Mouse (Mus musculus) neural tube, embryonic 15.5 days (tissue): ENCODE measurements at regions not wholly inside any gene's neighbourhood (a gene's known extent, or its start where the extent isn't known, plus 50 kb on each side); places are given as distances from the start of the nearest gene placed in this dataset. TPM values are rescaled to one million over a fixed set of nuclear protein-coding genes. Genes with fewer than 3 reads are reported as not detected.

ENCODE experiments used
- ATAC-seq: fragments of 200-750 bp; cut with Nextera tagmentation; 2 replicates; pipeline ENCODE4 v1.8.0; 2017; ENCODE audit warnings: mild to moderate bottlenecking, moderate TSS enrichment, moderate library complexity; ENCODE audit not compliant: low FRiP score
- H3K27ac ChIP-seq: fragments of 300-500 bp; sonication (generic); replicated peaks from 2 replicates; pipeline ENCODE4 v1.5.1; 2015; ENCODE audit warnings: mild to moderate bottlenecking, inconsistent platforms
- H3K27me3 ChIP-seq: fragments of 300-500 bp; sonication (generic); replicated peaks from 2 replicates; pipeline ENCODE4 v1.6.1; 2015; ENCODE audit warnings: inconsistent platforms
- H3K36me3 ChIP-seq: fragments of 300-500 bp; sonication (generic); 2 replicates; pipeline ENCODE4 v1.6.1; 2015; ENCODE audit warnings: inconsistent platforms
- H3K4me1 ChIP-seq: fragments of 300-500 bp; sonication (generic); 2 replicates; pipeline ENCODE4 v1.6.1; 2015; ENCODE audit warnings: inconsistent platforms
- H3K4me2 ChIP-seq: fragments of 300-500 bp; sonication (generic); 2 replicates; pipeline ENCODE4 v1.6.1; 2015; ENCODE audit warnings: inconsistent platforms, mild to moderate bottlenecking, moderate library complexity
- H3K4me3 ChIP-seq: fragments of 300-500 bp; sonication (generic); replicated peaks from 2 replicates; pipeline ENCODE4 v1.5.1; 2015; ENCODE audit warnings: mild to moderate bottlenecking, inconsistent platforms
- H3K9ac ChIP-seq: fragments of 300-500 bp; sonication (generic); replicated peaks from 2 replicates; pipeline ENCODE4 v1.6.1; 2015; ENCODE audit warnings: mild to moderate bottlenecking, inconsistent platforms
- H3K9me3 ChIP-seq: fragments of 300-500 bp; sonication (generic); replicated peaks from 2 replicates; pipeline ENCODE4 v1.6.1; 2016; ENCODE audit warnings: inconsistent platforms
- WGBS: fragments of 180-500 bp; shearing (Covaris S2); methylation state at CpG from one replicate; pipeline ENCODE4 v1.1.7; 2015; ENCODE audit warnings: mixed read lengths; 5-methylcytosine and 5-hydroxymethylcytosine counted together
- microRNA-seq: library from miRNA; unstranded; fragments of <30 nt; microRNA quantifications from one replicate; pipeline ENCODE4, GENCODE M21; 2017

DNA sequence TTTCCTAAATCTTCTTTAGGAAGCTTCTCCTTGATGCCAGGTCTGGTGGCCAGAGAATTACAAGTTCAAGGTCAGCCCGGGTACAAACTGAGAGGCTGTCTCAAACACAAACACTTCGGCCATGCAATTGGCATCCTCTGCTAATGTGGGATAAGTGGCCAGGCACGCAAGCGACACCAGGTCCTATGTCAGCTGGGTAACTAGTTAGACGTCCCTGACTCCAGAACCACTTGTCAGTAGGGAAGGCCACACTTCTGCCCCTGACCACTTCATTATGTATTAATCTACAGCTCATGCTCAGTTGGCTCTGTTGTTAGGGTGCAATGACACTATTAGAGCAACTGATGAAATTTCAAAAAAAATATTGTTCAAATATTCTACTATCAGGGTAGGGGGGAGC, 149.5 kb upstream of the Tshz3 start:
- Histone ChIP-seq H3K9me3 (no peaks in the 10 kb centered on the region), H3K9ac (no peak overlapping the region), H3K4me2 (no peak overlapping the region), H3K36me3 (no peaks in the 10 kb centered on the region), H3K4me1 (0 out of 2 replicates have a peak, but pooled peaks cover 5% of the 10 kb centered on the region), H3K27ac (no peak overlapping the region), H3K4me3 (no peak overlapping the region), H3K27me3 (no peaks in the 10 kb centered on the region)
- no peak for ATAC-seq
- WGBS, result 85% methylated on average over 5 of the region's 5 CpGs

DNA sequence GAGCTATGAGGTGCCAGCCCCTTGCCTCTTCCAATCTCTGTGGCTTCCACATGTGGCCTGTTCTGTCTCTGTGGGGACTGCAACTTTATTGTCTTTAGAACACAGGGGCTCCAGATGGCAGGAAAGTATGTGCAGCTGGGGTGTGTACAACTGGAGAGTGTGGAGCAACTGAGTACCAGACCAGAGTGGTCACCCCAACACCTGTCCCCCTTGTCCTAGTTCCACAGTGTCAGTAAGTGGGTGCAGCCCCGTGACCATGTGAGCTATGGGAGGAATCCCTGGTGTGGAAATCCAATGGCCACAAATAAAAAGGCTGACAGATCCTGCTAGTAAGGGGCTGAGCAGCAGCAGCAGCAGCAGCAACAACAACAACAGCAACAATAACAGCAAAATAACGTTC, 126.9 kb upstream of the Tshz3 start:
- H3K4me3 ChIP-seq, result no peak overlapping the region
- H3K4me2 ChIP-seq, result no peak overlapping the region
- ATAC-seq, result no peak
- H3K27me3 ChIP-seq, result no peaks in the 10 kb centered on the region
- WGBS, result 67% methylated on average over 2 of the region's 2 CpGs
- no peak overlapping the region for H3K9ac ChIP-seq
- H3K27ac ChIP-seq, result no peak overlapping the region
- H3K9me3 ChIP-seq, result no peaks in the 10 kb centered on the region
- H3K36me3 ChIP-seq, result no peaks in the 10 kb centered on the region
- H3K4me1 ChIP-seq, result no peaks in the 10 kb centered on the region

DNA sequence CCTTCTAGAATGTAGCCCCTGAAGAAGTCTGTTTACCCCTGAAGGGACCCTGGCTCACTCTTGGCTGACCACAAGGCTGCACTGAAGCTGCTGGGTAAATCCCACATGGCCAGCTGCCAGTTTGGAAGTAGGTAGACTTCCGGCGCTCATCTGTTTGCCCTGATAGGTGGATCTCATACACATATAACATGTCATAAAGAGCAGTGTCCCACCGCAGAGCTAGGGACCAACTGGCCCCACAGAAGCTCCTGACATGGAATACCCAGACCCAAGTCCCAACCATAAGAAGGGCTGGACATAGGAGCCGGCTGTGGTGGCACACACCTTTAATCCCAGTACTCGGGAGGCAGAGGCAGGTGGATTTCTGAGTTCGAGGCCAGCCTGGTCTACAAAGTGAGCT, 115.8 kb upstream of the Tshz3 start:
- no peak overlapping the region for H3K27ac ChIP-seq
- no peak overlapping the region for H3K4me2 ChIP-seq
- no peak overlapping the region for H3K4me3 ChIP-seq
- no peaks in the 10 kb centered on the region for H3K9me3 ChIP-seq
- no peak for ATAC-seq
- H3K27me3 ChIP-seq, result no peaks in the 10 kb centered on the region
- H3K36me3 ChIP-seq, result no peaks in the 10 kb centered on the region
- H3K4me1 ChIP-seq, result no peaks in the 10 kb centered on the region
- WGBS, result 98% methylated on average over 6 of the region's 6 CpGs
- no peak overlapping the region for H3K9ac ChIP-seq

DNA sequence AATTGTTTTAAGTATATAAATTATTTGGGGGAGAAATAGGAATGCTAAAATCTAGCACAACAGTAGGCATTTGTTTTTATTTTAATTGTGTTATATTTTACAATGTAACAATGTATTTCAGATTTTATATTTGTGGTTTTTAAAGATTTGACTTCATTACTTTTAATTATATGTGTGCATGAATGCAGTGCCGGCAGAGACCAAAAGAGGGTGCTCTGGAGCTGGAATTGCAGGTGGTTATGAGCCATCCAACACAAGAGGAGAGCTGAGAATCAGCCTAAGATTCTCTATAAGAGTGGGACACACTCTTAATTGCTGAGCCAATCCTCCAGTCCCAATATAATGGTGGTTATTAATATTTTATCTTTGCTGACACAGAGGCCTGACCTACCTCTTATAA, 112.9 kb upstream of the Tshz3 start:
- Histone ChIP-seq H3K4me3 (no peak overlapping the region), H3K9me3 (no peaks in the 10 kb centered on the region), H3K36me3 (no peaks in the 10 kb centered on the region), H3K9ac (no peak overlapping the region), H3K4me2 (no peak overlapping the region), H3K4me1 (no peaks in the 10 kb centered on the region), H3K27ac (no peak overlapping the region), H3K27me3 (no peaks in the 10 kb centered on the region)
- no peak for ATAC-seq
- 72% methylated on average over 1 of the region's 1 CpGs for WGBS

DNA sequence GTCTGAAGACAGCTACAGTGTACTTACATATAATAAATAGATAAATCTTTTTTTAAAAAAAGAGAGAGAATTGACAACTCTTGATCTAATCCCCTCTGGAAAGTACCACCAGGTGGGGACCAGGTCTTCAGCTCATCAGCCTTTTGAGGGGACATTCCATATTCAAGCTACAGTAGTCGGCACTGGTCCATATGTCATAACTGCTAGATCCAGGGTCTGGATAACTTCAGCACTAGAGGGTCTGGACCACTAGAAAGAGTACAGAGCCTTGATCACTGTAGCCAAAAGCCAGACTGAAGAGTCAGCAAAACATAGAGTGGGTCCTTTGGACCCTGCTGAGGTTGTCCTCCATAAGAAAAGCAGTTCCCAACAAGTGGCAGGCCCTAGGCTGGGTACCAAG, 106.4 kb upstream of the Tshz3 start:
- 97% methylated on average over 1 of the region's 1 CpGs for WGBS
- H3K36me3 ChIP-seq, result no peaks in the 10 kb centered on the region
- H3K4me1 ChIP-seq, result no peaks in the 10 kb centered on the region
- ATAC-seq, result no peak
- no peak overlapping the region for H3K4me2 ChIP-seq
- H3K27me3 ChIP-seq, result no peaks in the 10 kb centered on the region
- H3K4me3 ChIP-seq, result no peak overlapping the region
- no peak overlapping the region for H3K9ac ChIP-seq
- no peaks in the 10 kb centered on the region for H3K9me3 ChIP-seq
- H3K27ac ChIP-seq, result no peak overlapping the region

DNA sequence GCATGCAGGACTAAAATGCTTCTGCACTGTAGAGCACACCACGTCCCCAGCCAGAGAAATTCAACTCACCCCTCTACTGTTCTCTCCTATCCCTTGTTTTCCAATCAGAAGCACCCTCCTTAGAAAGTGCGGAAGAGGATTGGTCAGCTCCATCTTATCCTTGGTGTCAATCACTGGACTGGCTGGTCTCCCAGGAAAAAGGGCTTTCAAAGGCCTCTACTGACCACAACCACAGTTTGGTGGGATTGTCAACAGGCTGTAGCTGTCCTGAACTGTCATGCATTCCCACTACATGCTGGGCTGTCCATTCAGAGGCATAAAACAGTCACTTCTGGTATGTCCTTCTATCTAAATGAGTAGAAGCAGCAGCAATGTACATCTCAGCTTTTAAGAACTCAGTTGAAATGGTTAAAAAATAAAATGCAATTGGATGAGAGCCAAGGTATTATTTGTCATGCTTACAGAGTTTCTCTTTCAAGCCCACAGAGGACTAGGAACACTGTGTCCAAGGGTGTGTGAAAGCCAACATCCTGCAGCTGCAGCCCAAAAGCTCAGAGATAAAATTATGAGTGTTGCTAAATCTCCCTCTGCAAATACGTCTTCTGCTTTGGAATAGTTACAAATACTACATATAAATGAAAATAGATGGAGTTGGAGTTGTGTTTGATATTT, 101.2 kb upstream of the Tshz3 start:
- no peak overlapping the region for H3K4me3 ChIP-seq
- no peaks in the 10 kb centered on the region for H3K27me3 ChIP-seq
- no peak overlapping the region for H3K9ac ChIP-seq
- H3K4me1 ChIP-seq, result 0 out of 2 replicates have a peak, but pooled peaks cover 3% of the 10 kb centered on the region
- 0 out of 2 replicates have a peak, but pooled peaks cover 3% of the 10 kb centered on the region for H3K9me3 ChIP-seq
- H3K36me3 ChIP-seq, result no peaks in the 10 kb centered on the region
- H3K4me2 ChIP-seq, result no peak overlapping the region
- 85% methylated on average over 3 of the region's 3 CpGs for WGBS
- no peak for ATAC-seq
- no peak overlapping the region for H3K27ac ChIP-seq

DNA sequence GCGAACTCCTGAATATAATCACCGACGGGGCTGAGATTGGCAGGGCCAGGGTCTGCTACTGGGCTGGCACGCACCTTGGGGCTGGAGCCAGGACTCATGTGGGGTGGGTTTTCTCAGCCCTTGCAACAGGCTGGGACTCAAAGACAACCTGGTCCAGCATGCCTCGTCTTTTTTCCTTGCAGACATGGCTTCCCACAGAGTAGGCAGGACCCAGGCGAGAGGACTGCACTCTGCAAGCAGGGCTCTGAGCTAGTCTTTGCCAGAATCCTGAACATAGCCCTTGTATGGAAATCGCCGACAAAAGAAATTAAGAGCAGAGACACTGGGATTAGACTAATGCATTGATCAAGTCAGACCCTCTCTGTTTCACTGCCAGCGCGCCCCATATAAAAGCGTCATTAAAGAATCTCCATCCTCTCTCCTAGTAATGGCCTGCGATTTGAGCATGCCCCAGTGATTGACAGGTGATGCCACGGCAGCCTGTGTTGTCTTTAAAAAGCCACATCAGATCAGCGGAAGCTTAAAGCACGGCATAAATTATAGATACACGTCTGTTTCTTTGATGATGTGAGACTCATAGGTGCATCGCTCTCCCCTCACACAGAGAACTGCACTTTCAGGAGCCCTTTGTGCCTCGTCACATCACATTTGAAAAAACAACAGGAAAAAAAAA, 92.8 kb upstream of the Tshz3 start:
- Histone ChIP-seq H3K4me3 (no peak overlapping the region), H3K9me3 (no peaks in the 10 kb centered on the region), H3K9ac (no peak overlapping the region), H3K36me3 (no peaks in the 10 kb centered on the region), H3K4me1 (peaks cover 27% of the 10 kb centered on the region), H3K27me3 (no peaks in the 10 kb centered on the region), H3K27ac (peak overlapping the region; percentile 2), H3K4me2 (peak overlapping the region; percentile 13; the same call in 1 of the 2 replicates)
- ATAC-seq, result peak; percentile 17; the same call in 1 of the 2 replicates
- WGBS, result 42% methylated on average over 18 of the region's 18 CpGs

DNA sequence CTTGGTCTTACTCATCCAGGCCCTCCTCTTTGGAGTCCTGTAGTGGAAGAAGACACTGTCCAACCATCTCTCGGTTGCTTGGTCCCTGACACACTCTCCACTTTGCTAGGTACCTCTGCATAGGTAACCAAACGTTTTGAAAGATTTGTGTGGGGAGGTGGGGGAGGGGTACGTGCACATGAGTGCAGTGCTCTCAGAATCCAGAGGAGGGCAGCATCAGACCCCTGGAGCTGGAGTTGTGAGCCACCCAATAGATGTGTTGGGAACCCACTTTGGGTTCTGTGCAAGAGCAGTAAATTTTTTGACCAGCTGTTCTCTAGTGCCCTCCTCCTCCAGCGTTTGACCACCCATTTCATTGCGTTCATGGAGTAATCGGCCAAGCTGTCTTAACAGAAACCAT, 77.7 kb upstream of the Tshz3 start:
- H3K27me3 ChIP-seq, result no peaks in the 10 kb centered on the region
- H3K36me3 ChIP-seq, result no peaks in the 10 kb centered on the region
- H3K9ac ChIP-seq, result no peak overlapping the region
- no peak for ATAC-seq
- no peak overlapping the region for H3K4me2 ChIP-seq
- no peak overlapping the region for H3K27ac ChIP-seq
- H3K4me3 ChIP-seq, result no peak overlapping the region
- 69% methylated on average over 6 of the region's 6 CpGs for WGBS
- no peaks in the 10 kb centered on the region for H3K4me1 ChIP-seq
- no peaks in the 10 kb centered on the region for H3K9me3 ChIP-seq

DNA sequence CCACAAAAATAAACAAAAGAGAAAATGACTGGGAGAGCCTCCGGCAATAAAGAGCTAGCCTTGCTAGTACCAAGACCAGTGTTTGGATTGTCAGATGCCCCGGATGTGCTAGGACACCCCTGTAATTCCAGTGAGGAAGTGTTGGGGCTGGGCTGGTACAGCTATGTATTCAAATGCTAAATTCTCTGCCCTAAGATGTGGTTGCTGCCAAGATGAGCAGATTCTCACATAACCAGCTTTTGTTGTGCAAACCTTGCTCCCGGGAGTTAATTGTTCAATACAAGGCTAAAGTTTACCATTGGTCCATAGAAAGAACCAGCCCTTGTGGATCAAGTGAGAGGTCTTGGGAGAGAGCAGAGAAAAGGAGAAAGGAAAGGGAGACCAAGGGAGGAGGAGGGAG, 53.7 kb upstream of the Tshz3 start:
- Histone ChIP-seq H3K27ac (no peak overlapping the region), H3K9me3 (no peaks in the 10 kb centered on the region), H3K27me3 (no peaks in the 10 kb centered on the region), H3K9ac (no peak overlapping the region), H3K36me3 (no peaks in the 10 kb centered on the region), H3K4me3 (no peak overlapping the region), H3K4me2 (no peak overlapping the region), H3K4me1 (no peaks in the 10 kb centered on the region)
- ATAC-seq, result no peak
- WGBS, result 36% methylated on average over 3 of the region's 3 CpGs

Small RNAs in the stretch of these regions (microRNA-seq; reads per million reads assigned to microRNA genes)
- gene Gm25247, result not detected
